In genomic region chr5:12332648-12333305, GRCm38 (mm10) we compare ENCODE assay signal across 27 mouse cellular contexts.
"Had no signal": no experiment of that assay in that cellular context is flagged by ENCODE, and none has a peak within 500 bp of the region (broad histone marks: within the 10 kb centered on the region; RNA-seq: fewer than 3 reads in every experiment).

No protein-coding gene starts in this region.

- H3K4me3 ChIP-seq: heart, adult 2 months; heart, embryonic 13.5 days; heart, embryonic 15.5 days; hindbrain, embryonic 13.5 days; hindbrain, embryonic 15.5 days; kidney, embryonic 15.5 days; limb, embryonic 13.5 days; limb, embryonic 15.5 days; liver, embryonic 12.5 days had no signal

- H3K9me3 ChIP-seq: heart, embryonic 13.5 days; heart, embryonic 15.5 days; hindbrain, embryonic 13.5 days; hindbrain, embryonic 15.5 days; kidney, embryonic 15.5 days; limb, embryonic 13.5 days; limb, embryonic 15.5 days; liver, embryonic 12.5 days had no signal

- H3K4me2 ChIP-seq: heart, embryonic 11.5 days; heart, embryonic 13.5 days; heart, embryonic 15.5 days; hindbrain, embryonic 13.5 days; hindbrain, embryonic 15.5 days; kidney, embryonic 15.5 days; limb, embryonic 13.5 days; limb, embryonic 15.5 days; liver, embryonic 12.5 days had no signal

- ATAC-seq: hindbrain, postnatal 0 days; intestine, embryonic 16.5 days; liver, embryonic 12.5 days had no signal

- H3K4me1 ChIP-seq: heart, embryonic 13.5 days; heart, embryonic 15.5 days; hindbrain, embryonic 13.5 days; hindbrain, embryonic 15.5 days; kidney, embryonic 15.5 days; limb, embryonic 13.5 days; limb, embryonic 15.5 days; liver, embryonic 12.5 days had no signal

- H3K27ac ChIP-seq: heart, adult 2 months; heart, embryonic 13.5 days; heart, embryonic 15.5 days; hindbrain, embryonic 13.5 days; hindbrain, embryonic 15.5 days; hindbrain, postnatal 0 days; kidney, embryonic 15.5 days; kidney, postnatal 0 days; limb, embryonic 13.5 days; limb, embryonic 15.5 days; liver, embryonic 12.5 days; liver, embryonic 14.5 days had no signal

- H3K27me3 ChIP-seq: heart, embryonic 13.5 days; heart, embryonic 15.5 days; hindbrain, embryonic 13.5 days; hindbrain, embryonic 15.5 days; kidney, embryonic 15.5 days; limb, embryonic 13.5 days; limb, embryonic 15.5 days; liver, embryonic 12.5 days had no signal

- H3K36me3 ChIP-seq: heart, embryonic 13.5 days; heart, embryonic 15.5 days; hindbrain, embryonic 13.5 days; hindbrain, embryonic 15.5 days; kidney, embryonic 15.5 days; limb, embryonic 13.5 days; limb, embryonic 15.5 days; liver, embryonic 12.5 days had no signal

- DNase-seq: gastrocnemius, postnatal 14 days; gastrocnemius, postnatal 36 days; heart, adult 11 months; heart, adult 2 months; heart, postnatal 14 days; heart, postnatal 36 days; kidney, adult 11 months; kidney, adult 2 months; kidney, adult 9 months; kidney, postnatal 14 days; kidney, postnatal 36 days; layer of hippocampus, adult 9-11 months; layer of hippocampus, postnatal 36 days; left cerebral cortex, postnatal 4 days had no signal

- H3K9ac ChIP-seq: heart, embryonic 13.5 days; heart, embryonic 15.5 days; hindbrain, embryonic 13.5 days; hindbrain, embryonic 15.5 days; kidney, embryonic 15.5 days; limb, embryonic 13.5 days; limb, embryonic 15.5 days; liver, embryonic 12.5 days; liver, embryonic 14.5 days had no signal
